Mouse (Mus musculus) macrophage (primary cell): ENCODE measurements at regions not wholly inside any gene's neighbourhood (a gene's known extent, or its start where the extent isn't known, plus 50 kb on each side); places are given as distances from the start of the nearest gene placed in this dataset.

ENCODE experiments used
- H3K27ac ChIP-seq: fragments of 350-480 bp; formaldehyde crosslinking; 2 replicates; pipeline ENCODE4 v1.9.0; 2021
- H3K36me3 ChIP-seq: fragments of 350-480 bp; formaldehyde crosslinking; 2 replicates; pipeline ENCODE4 v1.9.0; 2021; ENCODE audit errors: inconsistent target
- H3K4me3 ChIP-seq: fragments of 350-480 bp; formaldehyde crosslinking; 2 replicates; pipeline ENCODE4 v1.9.0; 2021; ENCODE audit errors: inconsistent target
- H3K79me2 ChIP-seq: fragments of 350-480 bp; formaldehyde crosslinking; 2 replicates; pipeline ENCODE4 v1.9.0; 2021; ENCODE audit errors: inconsistent target
- WGBS: methylation state at CpG from one replicate; pipeline ENCODE4 v1.1.7; 2026; ENCODE audit warnings: inconsistent platforms; ENCODE audit not compliant: missing documents; 5-methylcytosine and 5-hydroxymethylcytosine counted together

GRCm38 (mm10) chr14:25223091-25223490, 235.9 kb upstream of the Zmiz1 start:
- 92% methylated on average over 1 of the region's 1 CpGs for WGBS
- Histone ChIP-seq H3K4me3 (no peak overlapping the region), H3K27ac (no peak overlapping the region), H3K79me2 (no peaks in the 10 kb centered on the region), H3K36me3 (no peaks in the 10 kb centered on the region)

GRCm38 (mm10) chr14:25225214-25225613, 233.8 kb upstream of the Zmiz1 start:
- 88% methylated on average over 3 of the region's 3 CpGs for WGBS
- H3K4me3 ChIP-seq: no peak overlapping the region

GRCm38 (mm10) chr14:25226155-25226839, 232.7 kb upstream of the Zmiz1 start:
- Histone ChIP-seq H3K4me3 (no peak overlapping the region), H3K36me3 (no peaks in the 10 kb centered on the region), H3K79me2 (no peaks in the 10 kb centered on the region), H3K27ac (no peak overlapping the region)
- WGBS: 29% methylated on average over 11 of the region's 11 CpGs

More at GRCm38 (mm10) chr14:25225214-25225613, 233.8 kb upstream of the Zmiz1 start:
- Histone ChIP-seq H3K36me3 (no peaks in the 10 kb centered on the region), H3K27ac (no peak overlapping the region), H3K79me2 (no peaks in the 10 kb centered on the region)

GRCm38 (mm10) chr14:25226840-25227506, 232.0 kb upstream of the Zmiz1 start:
- Histone ChIP-seq H3K27ac (no peak overlapping the region), H3K4me3 (no peak overlapping the region)

GRCm38 (mm10) chr14:25228321-25229047, 230.5 kb upstream of the Zmiz1 start:
- no peaks in the 10 kb centered on the region for H3K79me2 ChIP-seq
- no peaks in the 10 kb centered on the region for H3K36me3 ChIP-seq
- H3K27ac ChIP-seq: no peak overlapping the region
- no peak overlapping the region for H3K4me3 ChIP-seq
- WGBS: 96% methylated on average over 13 of the region's 13 CpGs

More at GRCm38 (mm10) chr14:25226840-25227506, 232.0 kb upstream of the Zmiz1 start:
- 76% methylated on average over 7 of the region's 7 CpGs for WGBS
- Histone ChIP-seq H3K79me2 (no peaks in the 10 kb centered on the region), H3K36me3 (no peaks in the 10 kb centered on the region)

GRCm38 (mm10) chr14:25229569-25229968, 229.4 kb upstream of the Zmiz1 start:
- no peaks in the 10 kb centered on the region for H3K36me3 ChIP-seq
- WGBS: 92% methylated on average over 6 of the region's 6 CpGs
- no peak overlapping the region for H3K27ac ChIP-seq
- no peaks in the 10 kb centered on the region for H3K79me2 ChIP-seq
- no peak overlapping the region for H3K4me3 ChIP-seq

GRCm38 (mm10) chr14:25231881-25232280, 227.1 kb upstream of the Zmiz1 start:
- no peak overlapping the region for H3K4me3 ChIP-seq
- H3K79me2 ChIP-seq: no peaks in the 10 kb centered on the region
- H3K36me3 ChIP-seq: no peaks in the 10 kb centered on the region
- no peak overlapping the region for H3K27ac ChIP-seq
- 80% methylated on average over 1 of the region's 1 CpGs for WGBS

GRCm38 (mm10) chr14:25236421-25236973, 222.5 kb upstream of the Zmiz1 start:
- Histone ChIP-seq H3K79me2 (no peaks in the 10 kb centered on the region), H3K36me3 (no peaks in the 10 kb centered on the region), H3K4me3 (no peak overlapping the region), H3K27ac (no peak overlapping the region)
- 89% methylated on average over 13 of the region's 13 CpGs for WGBS

- Histone ChIP-seq H3K36me3 (no peaks in the 10 kb centered on the region), H3K27ac (no peak overlapping the region), H3K79me2 (no peaks in the 10 kb centered on the region), H3K4me3 (no peak overlapping the region)
- 94% methylated on average over 3 of the region's 3 CpGs for WGBS
Measured at GRCm38 (mm10) chr14:25239335-25239960, 219.5 kb upstream of the Zmiz1 start.

GRCm38 (mm10) chr14:25242753-25243152, 216.2 kb upstream of the Zmiz1 start:
- no peaks in the 10 kb centered on the region for H3K36me3 ChIP-seq
- WGBS: 93% methylated on average over 5 of the region's 5 CpGs

GRCm38 (mm10) chr14:25243289-25243688, 215.7 kb upstream of the Zmiz1 start:
- 7% methylated on average over 4 of the region's 4 CpGs for WGBS
- Histone ChIP-seq H3K4me3 (no peak overlapping the region), H3K36me3 (no peaks in the 10 kb centered on the region), H3K79me2 (no peaks in the 10 kb centered on the region), H3K27ac (no peak overlapping the region)

More at GRCm38 (mm10) chr14:25242753-25243152, 216.2 kb upstream of the Zmiz1 start:
- Histone ChIP-seq H3K79me2 (no peaks in the 10 kb centered on the region), H3K27ac (no peak overlapping the region), H3K4me3 (no peak overlapping the region)

GRCm38 (mm10) chr14:25243698-25244097, 215.3 kb upstream of the Zmiz1 start:
- no peaks in the 10 kb centered on the region for H3K36me3 ChIP-seq
- no peak overlapping the region for H3K27ac ChIP-seq
- no peaks in the 10 kb centered on the region for H3K79me2 ChIP-seq
- no peak overlapping the region for H3K4me3 ChIP-seq
- WGBS: 81% methylated on average over 5 of the region's 5 CpGs

- Histone ChIP-seq H3K27ac (no peak overlapping the region), H3K79me2 (no peaks in the 10 kb centered on the region), H3K36me3 (no peaks in the 10 kb centered on the region), H3K4me3 (no peak overlapping the region)
- 92% methylated on average over 6 of the region's 6 CpGs for WGBS
Measured at GRCm38 (mm10) chr14:25244841-25245240, 214.1 kb upstream of the Zmiz1 start.

- Histone ChIP-seq H3K4me3 (no peak overlapping the region), H3K79me2 (no peaks in the 10 kb centered on the region), H3K27ac (no peak overlapping the region), H3K36me3 (no peaks in the 10 kb centered on the region)
- 95% methylated on average over 4 of the region's 4 CpGs for WGBS
Measured at GRCm38 (mm10) chr14:25245691-25246090, 213.3 kb upstream of the Zmiz1 start.
